Mouse (Mus musculus) G1E (cell line): ENCODE data around the gene Rpl10-ps3. TPM values are rescaled to one million over a fixed set of nuclear protein-coding genes. Genes with fewer than 3 reads are reported as not detected.

Source experiments
- ATAC-seq: 2 replicates; pipeline ENCODE4 v1.8.0; 2016; ENCODE audit warnings: mild to moderate bottlenecking; ENCODE audit not compliant: insufficient number of reproducible peaks, poor library complexity, low FRiP score, severe bottlenecking; ENCODE audit errors: extremely low read depth
- DNase-seq: peaks from one replicate; pipeline ENCODE4 v3.0.0; 2012; ENCODE audit warnings: low spot score
- H3K27me3 ChIP-seq: 2 replicates; pipeline ENCODE4 v1.6.1; 2012; ENCODE audit warnings: mild to moderate bottlenecking, low read length, inconsistent platforms; ENCODE audit not compliant: insufficient read depth
- H3K36me3 ChIP-seq: replicated peaks from 2 replicates; pipeline ENCODE3; 2012; ENCODE audit warnings: mild to moderate bottlenecking, inconsistent platforms
- H3K4me1 ChIP-seq: 2 replicates; pipeline ENCODE4 v1.6.1; 2012; ENCODE audit warnings: low read depth, low read length, inconsistent platforms, mixed read lengths; ENCODE audit not compliant: insufficient read depth
- H3K4me3 ChIP-seq: 2 replicates; pipeline ENCODE4 v1.5.1; 2012; ENCODE audit warnings: low read depth, mild to moderate bottlenecking, inconsistent platforms, low read length, moderate library complexity, mixed read lengths
- H3K9me3 ChIP-seq: replicated peaks from 2 replicates; pipeline ENCODE4 v1.6.1; 2012; ENCODE audit warnings: inconsistent platforms
- CTCF ChIP-seq: IDR thresholded peaks from 2 replicates; pipeline ENCODE4 v1.5.1; 2012; ENCODE audit warnings: low read depth, low read length, inconsistent platforms, mixed read lengths
- GATA1 ChIP-seq: IDR thresholded peaks from 2 replicates; pipeline ENCODE4 v1.6.1; 2012; ENCODE audit warnings: borderline replicate concordance, low read length, inconsistent platforms, mixed read lengths
- GATA2 ChIP-seq: IDR thresholded peaks from 2 replicates; pipeline ENCODE4 v1.6.1; 2012; ENCODE audit warnings: low read depth, low read length, inconsistent platforms, borderline replicate concordance
- POLR2AphosphoS5 ChIP-seq: IDR thresholded peaks from 2 replicates; pipeline ENCODE4 v1.6.1; 2012; ENCODE audit warnings: low read depth, low read length, inconsistent platforms; ENCODE audit not compliant: insufficient replicate concordance
- TAL1 ChIP-seq: conservative IDR thresholded peaks from 2 replicates; pipeline ENCODE4 v1.6.1; 2012; ENCODE audit warnings: low read depth, low read length, inconsistent platforms, mixed read lengths
- polyA plus RNA-seq: library from polyadenylated mRNA; stranded (reverse); fragments of >175 nt; gene quantifications from 2 replicates; pipeline ENCODE4 v1.2.3, GENCODE M21; 2012
- total RNA-seq, 2 experiments: library from RNA; stranded (forward) in 1 of 2; stranded (reverse) in 1 of 2; fragments of 200-1000 nt in 1 of 2; fragments of >200 nt in 1 of 2; fragmentation: Nextera tagmentation in 1 of 2; gene quantifications; 2 replicates each; pipeline ENCODE4 v1.2.3; 2014 to 2017

Rpl10-ps3 gene
- total and polyA plus RNA-seq, 3 experiments = 29.1 to 413 (median 318) TPM

DNA sequence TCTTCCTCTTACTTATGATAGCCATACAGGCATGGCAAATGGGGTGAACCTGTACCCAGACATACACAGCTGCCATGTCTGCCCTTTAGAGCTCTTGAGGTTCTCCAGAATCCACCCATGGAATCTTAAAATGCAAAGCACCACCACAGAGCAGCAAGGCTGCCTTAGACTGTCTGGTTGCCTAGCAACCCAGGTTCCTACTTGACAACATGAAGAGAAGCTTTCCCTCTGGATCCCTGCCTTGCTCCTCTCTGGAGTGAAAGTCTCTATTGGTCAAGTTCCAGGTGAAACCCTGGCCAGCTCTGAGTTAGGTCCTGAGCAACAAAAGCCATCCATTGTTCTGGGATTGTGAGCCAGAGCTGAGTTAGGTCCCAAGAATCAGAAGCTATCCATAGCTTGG, 43.0 kb downstream of the Rpl10-ps3 start:
- ATAC-seq (no peak), DNase-seq (no peak)
- Histone ChIP-seq H3K4me1 (no peaks in the 10 kb centered on the region), H3K9me3 (peaks cover 2% of the 10 kb centered on the region; the same call in 1 of the 2 replicates), H3K27me3 (no peaks in the 10 kb centered on the region; the same call in 1 of the 2 replicates), H3K4me3 (no peak overlapping the region), H3K36me3 (no peaks in the 10 kb centered on the region)
- TF ChIP-seq GATA2 (no peak), TAL1 (no peak), POLR2AphosphoS5 (no peak), GATA1 (no peak), CTCF (no peak)

- Histone ChIP-seq H3K27me3 (no peaks in the 10 kb centered on the region), H3K4me1 (no peaks in the 10 kb centered on the region), H3K36me3 (no peaks in the 10 kb centered on the region), H3K9me3 (no peaks in the 10 kb centered on the region), H3K4me3 (no peak overlapping the region)
- DNase-seq (no peak), ATAC-seq (no peak)
- TF ChIP-seq GATA2 (no peak), TAL1 (no peak), CTCF (no peak), GATA1 (no peak), POLR2AphosphoS5 (no peak)
Observed at GRCm38 (mm10) chr9:50298389-50298788, 46.4 kb downstream of the Rpl10-ps3 start.

Other genes with a start within 250 kb of the Rpl10-ps3 start
- not detected in 2 replicates for gene Plet1, start 149.6 kb upstream of the Rpl10-ps3 start, total RNA-seq (2014; fragmentation: Nextera tagmentation)
- gene Plet1, start 149.6 kb upstream of the Rpl10-ps3 start, total RNA-seq (2017) = 0.17 TPM in 1 of 2 replicates, not detected in the other
- 0.08 TPM in 1 of 2 replicates, not detected in the other for gene Plet1, start 149.6 kb upstream of the Rpl10-ps3 start, polyA plus RNA-seq
- 43.9 and 48.2 TPM in 2 replicates for gene Pts, start 183.8 kb upstream of the Rpl10-ps3 start, total RNA-seq (2014; fragmentation: Nextera tagmentation)
- 52.3 and 59.4 TPM in 2 replicates for gene Pts, start 183.8 kb upstream of the Rpl10-ps3 start, total RNA-seq (2017)
- gene Pts, start 183.8 kb upstream of the Rpl10-ps3 start, polyA plus RNA-seq = 7.1 and 14.6 TPM in 2 replicates
- gene Il18, start 209.9 kb upstream of the Rpl10-ps3 start, total RNA-seq (2014; fragmentation: Nextera tagmentation) = not detected in 2 replicates
- not detected in 2 replicates for gene Il18, start 209.9 kb upstream of the Rpl10-ps3 start, total RNA-seq (2017)
- gene Il18, start 209.9 kb upstream of the Rpl10-ps3 start, polyA plus RNA-seq = not detected in 2 replicates
- gene Bco2, start 210.2 kb upstream of the Rpl10-ps3 start, total RNA-seq (2014; fragmentation: Nextera tagmentation) = 0.34 TPM in 1 of 2 replicates, not detected in the other
- gene Bco2, start 210.2 kb upstream of the Rpl10-ps3 start, total RNA-seq (2017) = 0.11 TPM in 1 of 2 replicates, not detected in the other
- gene Bco2, start 210.2 kb upstream of the Rpl10-ps3 start, polyA plus RNA-seq = not detected in 2 replicates
- not detected in 2 replicates for gene Tex12, start 216.4 kb upstream of the Rpl10-ps3 start, total RNA-seq (2014; fragmentation: Nextera tagmentation)
- gene Tex12, start 216.4 kb upstream of the Rpl10-ps3 start, total RNA-seq (2017) = not detected in 2 replicates
- not detected in 2 replicates for gene Tex12, start 216.4 kb upstream of the Rpl10-ps3 start, polyA plus RNA-seq